Mouse (Mus musculus) cortical plate, adult 2 months (tissue): ENCODE results near the gene Cfap36.

Experiments
- CTCF ChIP-seq: fragments of 200-500 bp; IDR thresholded peaks from 2 replicates; pipeline ENCODE4 v1.5.1; 2011; ENCODE audit warnings: mild to moderate bottlenecking, control low read depth, low read length; ENCODE audit not compliant: insufficient read depth; ENCODE audit errors: extremely low read depth
- POLR2A ChIP-seq: fragments of 200-500 bp; IDR thresholded peaks from 2 replicates; pipeline ENCODE4 v1.6.1; 2011; ENCODE audit warnings: mild to moderate bottlenecking, low read length, control low read depth; ENCODE audit not compliant: insufficient read depth; ENCODE audit errors: extremely low read depth

DNA sequence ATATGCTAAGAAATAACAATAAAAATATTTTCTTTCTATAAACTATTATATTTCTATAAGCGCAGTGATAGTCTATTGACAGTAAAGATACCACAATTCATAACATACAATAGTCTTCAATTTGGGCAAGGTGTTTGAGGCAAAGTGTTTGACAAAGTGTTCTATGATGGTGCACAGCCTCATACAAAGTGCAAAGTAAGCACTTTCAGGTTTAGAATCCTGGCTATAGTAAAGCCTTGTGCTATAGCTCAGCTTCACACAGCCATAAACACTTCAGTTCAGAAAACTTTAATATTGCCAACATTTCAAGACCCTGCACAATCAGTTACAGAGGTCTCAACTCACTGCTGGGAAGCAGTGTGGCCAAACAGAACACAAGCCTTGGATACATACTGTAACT, 7.9 kb downstream of the Cfap36 start:
- no peak for TF ChIP-seq CTCF
- TF ChIP-seq POLR2A = no peak
